Mouse (Mus musculus) heart, adult 2 months (tissue): Measurements from ENCODE around the gene Otub1. TPM values are rescaled to one million over a fixed set of nuclear protein-coding genes. Genes with fewer than 3 reads are reported as not detected.

Source experiments
- DNase-seq, 2 experiments: peaks; one replicate each; pipeline ENCODE4 v3.0.0; 2021
- H3K27ac ChIP-seq: fragments of 200-600 bp; 2 replicates; pipeline ENCODE4 v1.8.1; 2022
- H3K27me3 ChIP-seq: fragments of 200-500 bp; 2 replicates; pipeline ENCODE4 v1.6.1; 2012; ENCODE audit warnings: mild to moderate bottlenecking, low read length, inconsistent platforms, mixed read lengths; ENCODE audit not compliant: control insufficient read depth, insufficient read depth
- H3K36me3 ChIP-seq: fragments of 200-500 bp; 2 replicates; pipeline ENCODE4 v1.6.1; 2012; ENCODE audit warnings: low read length, inconsistent platforms; ENCODE audit not compliant: control insufficient read depth, insufficient read depth
- H3K4me1 ChIP-seq: fragments of 200-500 bp; 2 replicates; pipeline ENCODE4 v1.6.1; 2011; ENCODE audit warnings: low read length; ENCODE audit not compliant: control insufficient read depth, insufficient read depth
- H3K4me3 ChIP-seq: fragments of 200-600 bp; 2 replicates; pipeline ENCODE4 v1.8.1; 2022
- H3K79me2 ChIP-seq: fragments of 200-500 bp; replicated peaks from 2 replicates; pipeline ENCODE4 v1.6.1; 2012; ENCODE audit warnings: mild to moderate bottlenecking, inconsistent platforms, low read length, moderate library complexity, mixed read lengths; ENCODE audit not compliant: control insufficient read depth, insufficient read depth
- H3K9ac ChIP-seq: fragments of 200-500 bp; 2 replicates; pipeline ENCODE4 v1.6.1; 2012; ENCODE audit warnings: low read depth, mild to moderate bottlenecking, control low read depth, inconsistent platforms, low read length, mixed read lengths
- CTCF ChIP-seq: fragments of 200-600 bp; IDR thresholded peaks from 2 replicates; pipeline ENCODE4 v1.8.1; 2022; ENCODE audit warnings: antibody characterized with exemption, mild to moderate bottlenecking, moderate library complexity
- EP300 ChIP-seq: fragments of 200-500 bp; IDR thresholded peaks from 2 replicates; pipeline ENCODE4 v1.6.1; 2011; ENCODE audit warnings: low read depth, low read length, control low read depth; ENCODE audit not compliant: insufficient read depth
- POLR2A ChIP-seq: fragments of 200-500 bp; IDR thresholded peaks from 2 replicates; pipeline ENCODE4 v1.6.1; 2011; ENCODE audit warnings: mild to moderate bottlenecking, low read depth, low read length, control low read depth; ENCODE audit not compliant: insufficient read depth
- WGBS: fragments of 180-500 bp; shearing (Covaris S2); methylation state at CpG from one replicate; pipeline ENCODE4 v1.1.7; 2018; 5-methylcytosine and 5-hydroxymethylcytosine counted together
- intact Hi-C: fragments of 180-260 bp; cut with DNase I; formaldehyde crosslinking; loops from one replicate; pipeline ENCODE4 v1.15.1; 2025
- polyA plus RNA-seq: library from polyadenylated mRNA; depleted of rRNA; stranded (reverse); fragments of >200 nt; gene quantifications from 2 replicates; pipeline ENCODE4 v1.2.3, GENCODE M21; 2012
- total RNA-seq, 2 experiments: library from RNA; stranded (reverse); gene quantifications; 2 replicates each; pipeline ENCODE4 v1.2.3; 2021

Otub1 gene
- total and polyA plus RNA-seq, 3 experiments, result 62.1 to 73.3 (median 70.9) TPM

DNA sequence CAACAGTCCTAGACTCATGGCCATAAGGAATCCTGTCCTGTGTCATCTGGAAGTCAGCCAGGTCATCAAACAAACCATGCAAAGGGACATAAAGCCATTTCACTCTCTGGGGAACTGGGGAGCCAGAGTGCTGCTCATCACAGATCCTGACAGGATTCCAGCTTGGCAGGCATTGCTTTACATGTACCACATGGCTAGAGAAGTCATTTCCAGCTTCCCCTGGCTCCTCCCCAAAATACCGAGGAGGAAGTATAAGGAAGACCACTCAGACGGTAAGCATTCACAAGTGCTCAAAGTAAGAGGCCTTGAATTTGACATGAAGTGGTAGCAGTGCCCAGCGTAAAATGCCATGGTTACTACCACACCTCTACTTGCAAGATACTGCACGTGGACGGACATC, 8.4 kb upstream of the Otub1 start:
- DNase-seq, result peak in 1 of 2 experiments; percentile 14
- TF ChIP-seq EP300 (no peak), CTCF (no peak), POLR2A (no peak)
- Histone ChIP-seq H3K36me3 (peaks cover 11% of the 10 kb centered on the region), H3K4me1 (peaks cover 13% of the 10 kb centered on the region), H3K79me2 (no peaks in the 10 kb centered on the region; the same call in 1 of the 2 replicates), H3K27me3 (no peaks in the 10 kb centered on the region), H3K9ac (no peak overlapping the region), H3K4me3 (no peak overlapping the region), H3K27ac (no peak overlapping the region)
- WGBS, result 41% methylated on average over 5 of the region's 5 CpGs
- intact Hi-C loops, result no loop called here

DNA sequence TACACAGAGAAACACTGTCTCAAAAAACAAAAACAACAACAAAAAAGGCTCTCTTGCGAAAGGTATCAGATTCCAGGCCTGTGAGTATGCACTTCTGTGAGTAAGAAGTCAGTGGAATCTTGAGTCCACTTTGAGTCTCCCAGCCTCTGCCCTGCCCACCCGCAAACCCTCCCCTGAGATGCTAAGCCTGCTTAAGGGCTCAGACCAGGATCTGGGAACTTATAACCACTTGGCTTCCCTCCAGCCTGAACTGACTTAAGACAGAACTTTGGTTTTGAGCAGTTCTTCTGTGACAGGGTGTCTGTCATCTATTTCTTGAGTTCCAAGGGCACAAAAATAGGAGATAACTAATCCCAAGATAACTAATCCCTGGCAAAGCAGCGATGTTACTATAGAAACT, 6.9 kb upstream of the Otub1 start:
- Histone ChIP-seq H3K79me2 (no peaks in the 10 kb centered on the region; the same call in 1 of the 2 replicates), H3K4me3 (no peak overlapping the region), H3K4me1 (peaks cover 13% of the 10 kb centered on the region), H3K27me3 (no peaks in the 10 kb centered on the region), H3K36me3 (peaks cover 11% of the 10 kb centered on the region), H3K9ac (no peak overlapping the region), H3K27ac (no peak overlapping the region)
- intact Hi-C loops, result no loop called here
- DNase-seq, result no peak
- 75% methylated on average over 3 of the region's 3 CpGs for whole genome bisulfite sequencing
- no peak for TF ChIP-seq POLR2A
- TF ChIP-seq EP300, result no peak
- no peak for TF ChIP-seq CTCF

DNA sequence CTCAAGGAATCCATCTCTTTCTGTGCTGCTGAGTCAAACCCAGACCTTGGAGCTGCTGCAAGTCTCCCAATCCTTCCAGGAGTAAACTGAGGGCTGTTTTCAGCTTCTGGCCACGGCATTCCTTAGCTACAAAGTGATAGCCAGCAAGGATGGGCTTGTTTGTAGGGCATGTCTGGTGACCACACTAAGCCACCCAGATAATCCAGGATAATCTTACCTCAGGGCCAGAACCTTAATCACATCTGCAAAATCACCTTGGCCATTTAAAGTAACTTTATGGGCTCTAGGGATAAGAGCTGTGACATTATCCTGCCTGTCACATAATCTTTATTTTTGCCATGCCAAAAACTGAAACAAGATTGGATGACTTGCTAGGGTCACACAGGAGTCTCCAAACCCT, 6.1 kb upstream of the Otub1 start:
- no peak for DNase-seq
- peaks cover 11% of the 10 kb centered on the region for H3K36me3 ChIP-seq
- no peak overlapping the region for H3K9ac ChIP-seq
- peaks cover 13% of the 10 kb centered on the region for H3K4me1 ChIP-seq
- H3K79me2 ChIP-seq, result no peaks in the 10 kb centered on the region; the same call in 1 of the 2 replicates
- intact Hi-C loops, result no loop called here
- no peak overlapping the region for H3K27ac ChIP-seq
- 70% methylated on average over 1 of the region's 1 CpGs for WGBS
- H3K27me3 ChIP-seq, result no peaks in the 10 kb centered on the region
- TF ChIP-seq CTCF (no peak), POLR2A (no peak), EP300 (no peak)
- no peak overlapping the region for H3K4me3 ChIP-seq

DNA sequence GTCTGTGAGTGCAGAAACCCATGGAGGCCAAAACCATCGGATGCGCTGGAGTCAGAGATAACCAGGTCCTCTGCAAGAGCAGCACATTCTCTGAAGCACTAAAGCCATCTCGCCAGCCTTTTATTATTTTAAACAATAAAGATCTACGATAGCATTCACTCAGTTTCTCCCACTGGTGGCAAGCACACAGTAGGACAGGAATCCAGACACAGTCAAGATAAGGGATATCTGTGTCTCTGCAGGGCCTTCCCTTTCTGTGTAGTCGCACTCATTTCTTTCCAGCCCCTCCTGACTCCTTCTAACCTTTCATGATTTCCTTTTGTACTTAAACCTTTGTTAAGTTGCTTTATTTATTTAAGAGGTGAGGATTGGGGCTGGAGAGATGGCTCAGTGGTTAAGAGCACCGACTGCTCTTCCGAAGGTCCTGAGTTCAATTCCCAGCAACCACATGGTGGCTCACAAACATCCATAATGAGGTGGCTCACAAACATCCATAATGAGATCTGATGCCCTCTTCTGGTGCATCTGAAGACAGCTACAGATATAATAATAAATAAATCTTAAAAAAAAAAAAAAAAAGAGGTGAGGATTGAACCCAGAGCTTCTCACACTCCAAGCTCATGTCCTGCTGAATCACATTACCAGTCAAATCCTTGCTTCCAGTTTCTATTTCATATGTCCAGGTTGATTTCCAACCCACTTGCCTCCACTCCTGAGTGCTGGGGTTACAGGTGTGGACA, 4.0 kb upstream of the Otub1 start:
- H3K27me3 ChIP-seq, result no peaks in the 10 kb centered on the region
- TF ChIP-seq POLR2A (no peak), EP300 (no peak), CTCF (peak; percentile 26; the same call in 1 of the 2 replicates)
- WGBS, result 88% methylated on average over 7 of the region's 7 CpGs
- intact Hi-C loops, result no loop called here
- H3K36me3 ChIP-seq, result peaks cover 3% of the 10 kb centered on the region; the same call in 1 of the 2 replicates
- H3K79me2 ChIP-seq, result no peaks in the 10 kb centered on the region; the same call in 1 of the 2 replicates
- H3K9ac ChIP-seq, result no peak overlapping the region
- DNase-seq, result no peak
- no peak overlapping the region for H3K27ac ChIP-seq
- H3K4me1 ChIP-seq, result peaks cover 12% of the 10 kb centered on the region
- no peak overlapping the region for H3K4me3 ChIP-seq

DNA sequence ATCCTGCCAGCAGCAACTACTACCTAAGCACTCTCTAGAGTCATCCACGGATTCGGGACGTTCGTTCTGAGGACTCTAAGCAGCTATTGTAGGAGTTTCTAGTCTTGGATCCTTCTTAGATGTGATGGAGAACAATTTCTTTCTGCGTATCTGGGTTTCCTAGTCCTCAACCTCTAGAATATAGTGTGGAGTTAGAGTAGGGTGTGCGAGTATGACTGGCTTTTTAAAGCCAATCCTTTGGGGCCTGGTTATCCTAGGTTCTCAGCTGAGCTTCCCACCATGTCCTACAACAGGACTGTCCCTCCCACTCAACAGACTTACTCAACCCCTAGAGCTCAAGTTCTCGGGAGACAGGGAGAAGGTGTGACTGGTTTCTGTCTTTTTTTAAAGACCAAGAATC, 790 bp downstream of the Otub1 start:
- WGBS, result 14% methylated on average over 7 of the region's 7 CpGs
- H3K27me3 ChIP-seq, result no peaks in the 10 kb centered on the region
- peak overlapping the region; percentile 82 for H3K9ac ChIP-seq
- no peak for DNase-seq
- peaks cover 3% of the 10 kb centered on the region for H3K36me3 ChIP-seq
- H3K27ac ChIP-seq, result peak overlapping the region; percentile 91
- peaks cover 9% of the 10 kb centered on the region for H3K4me1 ChIP-seq
- H3K79me2 ChIP-seq, result no peaks in the 10 kb centered on the region
- intact Hi-C loops, result no loop called here
- no peak for TF ChIP-seq EP300
- TF ChIP-seq CTCF, result no peak
- TF ChIP-seq POLR2A, result no peak
- peak overlapping the region; percentile 71 for H3K4me3 ChIP-seq

DNA sequence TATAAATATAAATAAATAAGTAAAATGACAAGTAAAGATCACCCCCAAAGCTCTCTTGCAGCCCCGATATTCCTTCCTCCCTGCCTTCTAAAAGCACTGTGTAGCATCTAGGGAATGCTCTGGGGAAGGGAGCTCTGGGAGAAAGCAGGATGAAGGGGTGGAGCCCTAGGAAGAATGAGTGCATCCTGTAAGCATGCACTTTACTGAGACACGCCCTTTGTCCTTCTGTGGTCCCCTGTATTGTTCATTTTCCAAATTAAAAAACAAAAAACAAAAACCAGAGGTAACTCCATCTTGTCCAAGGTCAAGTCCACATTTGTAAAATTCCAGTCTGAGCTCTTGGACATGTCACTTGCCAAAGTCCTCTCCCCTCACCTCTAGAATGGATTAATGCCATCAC, 1.2 kb downstream of the Otub1 start:
- intact Hi-C loops, result no loop called here
- Histone ChIP-seq H3K27ac (peak overlapping the region; percentile 91; the same call in 1 of the 2 replicates), H3K4me3 (peak overlapping the region; percentile 71), H3K9ac (no peak overlapping the region; the same call in 1 of the 2 replicates), H3K79me2 (no peaks in the 10 kb centered on the region), H3K4me1 (peaks cover 9% of the 10 kb centered on the region), H3K36me3 (peaks cover 3% of the 10 kb centered on the region), H3K27me3 (no peaks in the 10 kb centered on the region)
- DNase-seq, result no peak
- TF ChIP-seq CTCF (no peak), EP300 (no peak)
- 27% methylated on average over 2 of the region's 2 CpGs for WGBS
